Mouse (Mus musculus): Measurements from ENCODE around the gene Dtx1. TPM values are rescaled to one million over a fixed set of nuclear protein-coding genes. Genes with fewer than 3 reads are reported as not detected.

Gene Dtx1
- polyA plus RNA-seq (2021; fragmentation: Nextera tagmentation), result 20.8 and 24.2 TPM in 2 replicates
- long read RNA-seq, experiment 1, full-length matches to known transcripts, result 62 of 134 reads
- long read RNA-seq, experiment 1, partial matches to known transcripts, result 52 of 134 reads
- long read RNA-seq, experiment 1, other reads (novel, unspliced or antisense), result 20 of 134 reads
- long read RNA-seq, experiment 2, full-length matches to known transcripts, result 11 of 29 reads
- long read RNA-seq, experiment 2, partial matches to known transcripts, result 15 of 29 reads
- long read RNA-seq, experiment 2, other reads (novel, unspliced or antisense), result 3 of 29 reads

GRCm38 (mm10) chr5:120711827-120712226 is at the start of gene Dtx1:
Dtx1 (minus strand) TSS chr5:120711927.

DNA sequence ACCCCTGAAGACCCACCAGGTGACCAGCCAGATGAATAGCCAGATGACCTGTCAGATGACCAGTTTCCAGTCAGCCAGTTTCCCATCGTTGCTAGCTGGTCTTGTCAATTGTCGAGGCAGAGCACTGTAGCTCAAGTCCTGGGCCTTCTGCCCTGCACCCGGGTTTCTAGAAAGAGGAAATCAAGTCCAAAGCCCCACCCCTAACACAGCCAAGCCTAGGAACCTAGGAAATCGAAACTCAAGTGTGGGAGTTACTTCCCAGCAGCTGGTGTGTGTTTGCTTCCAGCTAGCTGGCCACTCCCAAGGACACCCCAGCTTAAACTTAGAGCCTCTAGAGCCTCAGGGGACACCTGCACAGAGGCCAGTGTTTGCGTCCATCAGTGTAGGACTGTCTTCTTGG is 38.0 kb upstream of the Dtx1 start, which contains the start of gene Oas2:
Gene Oas2 (minus strand): TSS at position 166 of the 400 bp plus-strand sequence.

DNA sequence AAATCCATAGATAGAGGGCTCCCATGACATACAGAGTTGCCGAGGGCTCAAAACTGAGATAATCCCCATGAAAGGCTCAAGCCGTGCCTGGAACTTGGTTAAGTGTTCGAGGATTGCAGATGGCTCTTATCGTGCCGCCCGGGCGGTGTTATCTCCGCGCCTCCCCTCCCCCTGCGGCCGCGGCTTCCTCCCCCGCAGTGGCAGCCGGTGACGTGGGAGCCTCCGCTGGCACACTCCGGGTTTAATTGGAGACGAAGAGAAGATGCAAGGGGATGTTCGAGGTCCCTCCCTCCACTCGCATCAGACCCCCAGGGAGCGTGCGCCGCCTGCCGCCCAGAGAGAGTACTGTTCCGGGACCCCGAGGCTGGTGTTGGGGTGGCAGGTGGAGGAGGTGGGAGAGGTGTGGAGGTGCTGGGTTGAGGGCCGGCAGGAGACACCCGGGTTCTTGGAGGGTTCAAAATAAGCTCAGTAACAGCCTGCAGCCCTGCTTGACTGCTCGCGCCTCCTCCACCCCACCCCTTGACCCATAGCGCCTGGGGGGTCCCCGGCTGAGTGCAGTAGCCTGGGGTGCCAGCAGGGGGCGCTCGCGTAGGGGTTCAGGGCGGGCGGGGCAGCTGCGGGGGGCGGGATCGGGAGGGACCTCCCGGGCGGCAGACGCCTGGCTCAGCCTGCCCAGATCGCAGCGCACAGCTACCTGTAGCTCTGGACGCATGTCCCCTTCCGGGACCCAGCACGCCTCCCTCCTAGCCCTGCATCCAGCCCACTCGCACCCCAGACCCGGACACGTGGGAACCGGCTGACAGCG is 63.0 kb downstream of the Dtx1 start, which contains the start of gene Rasal1:
Gene Rasal1 (plus strand): TSS at position 244 of the 805 bp plus-strand sequence.

DNA sequence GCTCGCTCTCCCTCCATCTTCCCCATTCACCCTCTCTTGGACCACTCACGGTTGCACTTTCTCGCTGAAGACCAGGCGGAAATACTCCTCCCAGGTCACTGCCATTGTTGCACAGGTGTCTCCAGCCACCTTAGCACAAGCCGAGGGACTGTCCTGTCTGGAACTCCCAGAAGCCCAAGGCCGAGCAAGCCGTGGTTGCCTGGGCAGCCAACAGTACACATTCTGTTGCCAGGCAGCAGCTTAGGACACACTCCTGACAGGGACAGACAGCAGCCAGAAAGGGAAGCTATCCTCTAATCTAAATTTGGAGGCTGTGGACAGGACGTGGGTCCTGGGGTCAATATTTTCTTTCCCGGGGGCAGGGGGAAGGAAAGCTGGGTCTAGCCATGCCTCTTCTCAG is 77.6 kb downstream of the Dtx1 start, which contains the start of gene Cfap73:
Gene Cfap73 (minus strand): TSS at position 105 of the 400 bp plus-strand sequence.

Other genes starting within 250 kb of the Dtx1 start
- 9.4 and 12.7 TPM in 2 replicates for gene Sdsl, start 239.1 kb downstream of the Dtx1 start, polyA plus RNA-seq (2021; fragmentation: Nextera tagmentation)
- gene Sds, start 235.4 kb downstream of the Dtx1 start, polyA plus RNA-seq (2021; fragmentation: Nextera tagmentation), result 0.30 and 0.61 TPM in 2 replicates
- gene Plbd2, start 208.3 kb downstream of the Dtx1 start, polyA plus RNA-seq (2021; fragmentation: Nextera tagmentation), result 15.8 and 29.7 TPM in 2 replicates
- 2.6 and 4.2 TPM in 2 replicates for gene Slc8b1, start 200.8 kb downstream of the Dtx1 start, polyA plus RNA-seq (2021; fragmentation: Nextera tagmentation)
- 12.0 and 18.5 TPM in 2 replicates for gene Tpcn1, start 123.3 kb downstream of the Dtx1 start, polyA plus RNA-seq (2021; fragmentation: Nextera tagmentation)
- 0.56 and 0.75 TPM in 2 replicates for gene Iqcd, start 122.9 kb downstream of the Dtx1 start, polyA plus RNA-seq (2021; fragmentation: Nextera tagmentation)
- 24.2 and 29.9 TPM in 2 replicates for gene Rita1, start 99.3 kb downstream of the Dtx1 start, polyA plus RNA-seq (2021; fragmentation: Nextera tagmentation)
- 17.3 and 18.3 TPM in 2 replicates for gene Ddx54, start 99.2 kb downstream of the Dtx1 start, polyA plus RNA-seq (2021; fragmentation: Nextera tagmentation)
- not detected in 2 replicates for gene Cfap73, start 77.7 kb downstream of the Dtx1 start, polyA plus RNA-seq (2021; fragmentation: Nextera tagmentation)
- 39.3 and 44.9 TPM in 2 replicates for gene Rasal1, start 63.1 kb downstream of the Dtx1 start, polyA plus RNA-seq (2021; fragmentation: Nextera tagmentation)
- gene Oas2, start 37.9 kb upstream of the Dtx1 start, polyA plus RNA-seq (2021; fragmentation: Nextera tagmentation), result 0.06 and 0.13 TPM in 2 replicates
- 0.04 and 0.10 TPM in 2 replicates for gene Oas3, start 65.7 kb upstream of the Dtx1 start, polyA plus RNA-seq (2021; fragmentation: Nextera tagmentation)
- not detected in 2 replicates for gene Oas1e, start 83.6 kb upstream of the Dtx1 start, polyA plus RNA-seq (2021; fragmentation: Nextera tagmentation)
- gene Oas1c, start 100.6 kb upstream of the Dtx1 start, polyA plus RNA-seq (2021; fragmentation: Nextera tagmentation), result 0.45 and 0.86 TPM in 2 replicates
- gene Oas1f, start 135.4 kb upstream of the Dtx1 start, polyA plus RNA-seq (2021; fragmentation: Nextera tagmentation), result not detected in 2 replicates
- not detected in 2 replicates for gene Oas1h, start 149.5 kb upstream of the Dtx1 start, polyA plus RNA-seq (2021; fragmentation: Nextera tagmentation)
- 0.28 and 0.29 TPM in 2 replicates for gene Oas1g, start 175.7 kb upstream of the Dtx1 start, polyA plus RNA-seq (2021; fragmentation: Nextera tagmentation)
- 1.1 and 1.2 TPM in 2 replicates for gene Oas1a, start 195.6 kb upstream of the Dtx1 start, polyA plus RNA-seq (2021; fragmentation: Nextera tagmentation)
- not detected in 2 replicates for gene Oas1d, start 202.6 kb upstream of the Dtx1 start, polyA plus RNA-seq (2021; fragmentation: Nextera tagmentation)

All from left cerebral cortex, adult 6 months (tissue).